Mouse (Mus musculus): Measurements from ENCODE around the gene Etv2.

Etv2 gene

GRCm38 (mm10) chr7:30613529-30614112, 22.0 kb downstream of the Etv2 start:
- no peak for DNase-seq (ENCODE audit: low spot score)

- no peak for DNase-seq (ENCODE audit: low spot score)
Observed at GRCm38 (mm10) chr7:30612654-30613402, 22.8 kb downstream of the Etv2 start, which contains the start of gene Upk1a. Upk1a (minus strand) TSS chr7:30612847.

GRCm38 (mm10) chr7:30610043-30610442, 25.6 kb downstream of the Etv2 start:
- DNase-seq (ENCODE audit: low spot score) = no peak

- DNase-seq (ENCODE audit: low spot score) = no peak
Observed at GRCm38 (mm10) chr7:30608476-30608875, 27.2 kb downstream of the Etv2 start.

- no peak for DNase-seq (ENCODE audit: low spot score)
Observed at GRCm38 (mm10) chr7:30607706-30608309, 27.8 kb downstream of the Etv2 start.

- no peak for DNase-seq (ENCODE audit: low spot score)
Observed at GRCm38 (mm10) chr7:30604944-30605343, 30.7 kb downstream of the Etv2 start.

- no peak for DNase-seq (ENCODE audit: low spot score)
Observed at GRCm38 (mm10) chr7:30604424-30604823, 31.2 kb downstream of the Etv2 start.

- DNase-seq (ENCODE audit: low spot score) = no peak
Observed at GRCm38 (mm10) chr7:30602583-30602982, 33.1 kb downstream of the Etv2 start.

GRCm38 (mm10) chr7:30600651-30601050, 35.0 kb downstream of the Etv2 start:
- DNase-seq (ENCODE audit: low spot score) = no peak

GRCm38 (mm10) chr7:30599933-30600353, 35.7 kb downstream of the Etv2 start:
- DNase-seq (ENCODE audit: low spot score) = peak; percentile 62

- DNase-seq (ENCODE audit: low spot score) = no peak
Observed at GRCm38 (mm10) chr7:30598786-30599185, 36.9 kb downstream of the Etv2 start, which contains the start of gene Zbtb32. Zbtb32 (minus strand) TSS chr7:30598909.

- DNase-seq (ENCODE audit: low spot score) = no peak
Observed at GRCm38 (mm10) chr7:30596811-30597210, 38.8 kb downstream of the Etv2 start.

- no peak for DNase-seq (ENCODE audit: low spot score)
Observed at GRCm38 (mm10) chr7:30596093-30596492, 39.6 kb downstream of the Etv2 start.

GRCm38 (mm10) chr7:30594510-30595024, 41.1 kb downstream of the Etv2 start:
- no peak for DNase-seq (ENCODE audit: low spot score)

GRCm38 (mm10) chr7:30593579-30594509, 41.8 kb downstream of the Etv2 start:
- DNase-seq (ENCODE audit: low spot score) = no peak

GRCm38 (mm10) chr7:30592772-30593423, 42.8 kb downstream of the Etv2 start:
- no peak for DNase-seq (ENCODE audit: low spot score)

GRCm38 (mm10) chr7:30591605-30591951, 44.1 kb downstream of the Etv2 start:
- no peak for DNase-seq (ENCODE audit: low spot score)

GRCm38 (mm10) chr7:30590927-30591604, 44.6 kb downstream of the Etv2 start:
- DNase-seq (ENCODE audit: low spot score) = no peak

- peak; percentile 69 for DNase-seq (ENCODE audit: low spot score)
Observed at GRCm38 (mm10) chr7:30589435-30590301, 46.0 kb downstream of the Etv2 start.
